Mouse (Mus musculus) liver, adult 2 months (tissue): ENCODE data around the gene Spred1. TPM values are rescaled to one million over a fixed set of nuclear protein-coding genes. Genes with fewer than 3 reads are reported as not detected.

Source experiments
- DNase-seq: peaks from one replicate; pipeline ENCODE4 v3.0.0-alpha.2; 2011; ENCODE audit warnings: low read depth, low spot score; ENCODE audit errors: extremely low read depth
- H3K27ac ChIP-seq: fragments of 200-500 bp; replicated peaks from 2 replicates; pipeline ENCODE4 v1.5.1; 2012; ENCODE audit warnings: low read depth, mild to moderate bottlenecking, control low read depth, inconsistent platforms, low read length; ENCODE audit not compliant: insufficient read depth
- H3K27me3 ChIP-seq: fragments of 200-500 bp; 2 replicates; pipeline ENCODE4 v1.6.1; 2012; ENCODE audit warnings: mild to moderate bottlenecking, moderate library complexity, low read length, inconsistent platforms; ENCODE audit not compliant: control insufficient read depth, insufficient read depth
- H3K36me3 ChIP-seq: fragments of 200-500 bp; 2 replicates; pipeline ENCODE4 v1.6.1; 2012; ENCODE audit warnings: low read length, inconsistent platforms; ENCODE audit not compliant: control insufficient read depth, insufficient read depth
- H3K4me1 ChIP-seq: fragments of 200-500 bp; 2 replicates; pipeline ENCODE4 v1.6.1; 2011; ENCODE audit warnings: low read length; ENCODE audit not compliant: control insufficient read depth, insufficient read depth
- H3K4me3 ChIP-seq: fragments of 200-500 bp; 2 replicates; pipeline ENCODE4 v1.5.1; 2011; ENCODE audit warnings: low read depth, mild to moderate bottlenecking, control low read depth, low read length, moderate library complexity; ENCODE audit not compliant: insufficient read depth
- H3K79me2 ChIP-seq: fragments of 200-500 bp; 2 replicates; pipeline ENCODE4 v1.6.1; 2012; ENCODE audit warnings: inconsistent platforms, mild to moderate bottlenecking, low read length, moderate library complexity; ENCODE audit not compliant: control insufficient read depth, insufficient read depth
- H3K9ac ChIP-seq: fragments of 200-500 bp; 2 replicates; pipeline ENCODE4 v1.6.1; 2012; ENCODE audit warnings: low read depth, mild to moderate bottlenecking, control low read depth, inconsistent platforms, low read length
- CTCF ChIP-seq: fragments of 200-500 bp; IDR thresholded peaks from 2 replicates; pipeline ENCODE4 v1.5.1; 2011; ENCODE audit warnings: low read depth, low read length, control low read depth
- POLR2A ChIP-seq: fragments of 200-500 bp; IDR thresholded peaks from 2 replicates; pipeline ENCODE4 v1.6.1; 2011; ENCODE audit warnings: low read length, control low read depth; ENCODE audit not compliant: insufficient read depth; ENCODE audit errors: extremely low read depth
- WGBS: fragments of 180-500 bp; shearing (Covaris S2); methylation state at CpG from one replicate; pipeline ENCODE4 v1.1.7; 2018; 5-methylcytosine and 5-hydroxymethylcytosine counted together
- polyA plus RNA-seq: library from polyadenylated mRNA; depleted of rRNA; stranded (reverse); fragments of >200 nt; gene quantifications from 2 replicates; pipeline ENCODE4 v1.2.3, GENCODE M21; 2012
- total RNA-seq: library from RNA; depleted of rRNA; stranded (reverse); fragments of >200 nt; gene quantifications from 2 replicates; pipeline ENCODE4 v1.2.3, GENCODE M21; 2014

Spred1 gene
- total and polyA plus RNA-seq, 2 experiments = 2.4 to 15.5 TPM

DNA sequence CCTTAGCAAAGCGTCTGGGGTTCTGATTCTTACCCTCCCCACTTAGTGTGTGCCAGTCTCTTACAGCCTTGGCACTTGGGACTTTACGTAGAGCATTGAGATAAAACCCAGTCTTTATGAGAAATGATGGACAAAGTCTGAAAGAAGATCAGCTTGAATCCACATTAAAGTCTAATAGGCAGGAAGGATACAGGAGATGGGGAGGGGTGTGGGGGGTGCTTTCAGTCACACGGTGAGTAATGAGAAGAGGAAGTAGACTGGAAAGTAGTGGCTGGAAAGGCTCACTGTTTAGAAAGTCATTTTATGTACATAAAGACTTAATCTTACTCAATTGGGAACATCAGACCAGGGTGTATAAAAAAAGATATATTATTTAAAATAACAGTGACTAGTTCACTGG lies 47.9 kb downstream of the Spred1 start:
- Histone ChIP-seq H3K79me2 (no peaks in the 10 kb centered on the region), H3K27ac (no peak overlapping the region), H3K4me3 (no peak overlapping the region), H3K9ac (no peak overlapping the region), H3K36me3 (peaks cover 15% of the 10 kb centered on the region), H3K4me1 (no peaks in the 10 kb centered on the region), H3K27me3 (no peaks in the 10 kb centered on the region)
- WGBS = 74% methylated on average over 3 of the region's 3 CpGs
- TF ChIP-seq CTCF (no peak), POLR2A (no peak)
- DNase-seq = no peak

DNA sequence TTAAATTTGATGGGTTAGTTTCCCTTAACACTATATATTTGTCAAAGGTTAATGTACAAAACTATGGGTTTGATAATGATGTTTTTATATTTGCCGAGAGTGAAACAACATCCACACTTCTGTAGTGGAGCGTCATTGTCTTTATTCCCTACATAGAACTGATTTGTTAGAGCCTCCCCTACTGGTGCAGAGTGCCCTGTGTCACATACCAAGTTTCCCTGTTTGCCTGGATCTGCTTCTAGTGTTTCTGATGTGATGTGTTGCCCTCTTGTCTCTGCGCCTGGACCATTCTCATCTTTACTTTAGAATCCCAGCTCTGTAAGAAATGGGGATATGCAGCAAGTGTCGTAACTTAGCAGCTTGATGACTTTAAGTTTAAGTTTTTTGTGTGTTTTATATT lies 51.8 kb downstream of the Spred1 start:
- Histone ChIP-seq H3K4me1 (no peaks in the 10 kb centered on the region), H3K79me2 (no peaks in the 10 kb centered on the region), H3K27ac (no peak overlapping the region), H3K27me3 (no peaks in the 10 kb centered on the region), H3K36me3 (peaks cover 14% of the 10 kb centered on the region), H3K9ac (no peak overlapping the region), H3K4me3 (no peak overlapping the region)
- TF ChIP-seq CTCF (no peak), POLR2A (no peak)
- 72% methylated on average over 4 of the region's 4 CpGs for WGBS
- peak; percentile 22 for DNase-seq

DNA sequence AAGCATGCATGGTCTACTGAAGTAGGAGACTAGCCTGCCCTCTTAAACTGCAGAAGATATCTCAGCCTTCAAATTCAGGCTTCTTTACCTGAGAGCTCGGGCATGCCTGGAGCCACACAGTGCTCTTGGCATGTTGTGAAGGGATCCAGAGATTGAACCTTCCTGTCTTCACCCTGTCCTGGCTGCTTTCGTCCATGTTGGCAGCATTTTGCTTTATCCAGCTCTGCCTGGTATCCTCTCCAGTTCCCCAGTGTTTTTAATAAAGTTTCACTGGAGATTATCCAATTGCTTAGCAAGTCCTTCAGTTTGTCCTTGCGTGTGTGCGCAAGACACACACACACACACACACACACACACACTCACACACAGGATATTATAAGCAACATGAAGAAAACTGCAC lies 54.9 kb downstream of the Spred1 start:
- Histone ChIP-seq H3K4me1 (no peaks in the 10 kb centered on the region), H3K27me3 (no peaks in the 10 kb centered on the region), H3K79me2 (no peaks in the 10 kb centered on the region), H3K9ac (no peak overlapping the region), H3K36me3 (peaks cover 12% of the 10 kb centered on the region), H3K4me3 (no peak overlapping the region), H3K27ac (no peak overlapping the region)
- DNase-seq = no peak
- 74% methylated on average over 4 of the region's 4 CpGs for WGBS
- no peak for TF ChIP-seq POLR2A
- no peak for TF ChIP-seq CTCF

DNA sequence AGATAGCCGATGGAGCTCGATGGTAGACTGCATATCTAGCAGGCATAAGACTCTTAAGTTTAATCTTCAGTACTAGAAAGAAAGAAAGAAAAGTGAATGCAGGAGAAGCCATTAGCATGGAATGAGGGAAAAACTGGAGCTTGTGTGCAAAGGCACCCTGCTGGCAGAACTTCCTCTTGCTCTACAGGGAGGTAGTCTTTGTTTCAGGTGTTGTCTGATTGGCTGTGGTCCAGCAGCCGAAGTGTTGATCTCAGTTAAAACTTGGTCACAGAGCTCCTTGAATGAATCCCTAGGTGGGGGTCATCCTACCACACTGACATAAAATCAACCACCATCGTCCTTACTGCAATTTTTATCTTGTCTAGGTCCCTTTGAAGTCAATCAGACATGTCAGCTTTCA lies 55.8 kb downstream of the Spred1 start:
- H3K27me3 ChIP-seq = no peaks in the 10 kb centered on the region
- H3K36me3 ChIP-seq = peaks cover 9% of the 10 kb centered on the region
- H3K27ac ChIP-seq = no peak overlapping the region
- 73% methylated on average over 4 of the region's 4 CpGs for WGBS
- no peak for DNase-seq
- H3K9ac ChIP-seq = no peak overlapping the region
- no peaks in the 10 kb centered on the region for H3K79me2 ChIP-seq
- no peak overlapping the region for H3K4me3 ChIP-seq
- TF ChIP-seq CTCF (no peak), POLR2A (no peak)
- H3K4me1 ChIP-seq = no peaks in the 10 kb centered on the region

DNA sequence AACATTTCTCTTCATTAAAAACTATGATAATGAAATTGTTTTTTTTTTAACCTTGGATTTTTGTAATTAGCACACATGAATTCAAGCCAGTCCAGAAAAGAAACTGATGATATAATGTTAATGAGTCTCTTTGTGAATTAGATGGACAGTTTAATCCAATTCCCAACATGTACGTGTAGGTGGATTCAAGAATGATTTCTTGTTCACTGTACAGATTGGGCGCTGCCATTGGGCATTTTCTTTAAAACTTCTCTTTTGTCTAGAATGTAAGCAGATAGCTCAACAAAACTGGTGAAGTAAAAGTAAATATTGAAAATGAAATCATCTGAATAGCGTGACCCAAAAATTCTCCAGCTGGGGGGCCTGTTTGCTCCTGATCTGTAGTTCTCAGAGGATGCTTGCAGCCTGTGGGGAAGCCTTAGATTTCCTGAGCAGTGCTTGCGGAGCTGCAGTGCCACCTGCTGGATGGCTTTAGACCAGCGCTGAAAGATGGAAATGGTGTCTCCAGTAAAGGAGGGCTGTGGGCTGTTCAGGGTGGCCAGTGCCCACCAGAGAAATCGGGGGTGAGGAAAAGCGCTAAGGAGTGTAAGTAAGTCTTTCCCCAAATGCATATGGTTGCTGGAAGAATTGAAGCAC lies 59.2 kb downstream of the Spred1 start:
- DNase-seq = peak; percentile 48
- 43% methylated on average over 7 of the region's 7 CpGs for WGBS
- no peaks in the 10 kb centered on the region for H3K27me3 ChIP-seq

DNA sequence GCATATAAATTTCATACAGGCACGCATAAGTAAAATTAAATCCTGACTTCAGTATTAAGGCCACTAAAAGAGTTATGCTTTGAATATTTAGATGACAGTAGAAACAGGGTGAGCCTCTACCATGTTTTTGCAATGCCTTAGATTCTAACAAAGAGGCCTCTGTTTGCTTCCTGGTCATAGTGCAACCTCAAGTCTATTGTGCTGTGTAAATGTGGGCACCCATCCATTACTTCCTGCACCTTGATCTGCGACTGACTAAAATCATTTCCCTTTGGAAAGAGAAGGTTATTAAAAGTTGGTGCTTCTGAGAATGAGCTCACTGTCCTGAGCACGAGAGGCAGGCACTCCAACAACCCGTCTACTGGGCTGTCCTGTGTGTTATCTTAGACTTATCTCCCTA lies 64.4 kb downstream of the Spred1 start:
- Histone ChIP-seq H3K27ac (no peak overlapping the region), H3K9ac (no peak overlapping the region), H3K4me3 (no peak overlapping the region), H3K27me3 (no peaks in the 10 kb centered on the region), H3K4me1 (no peaks in the 10 kb centered on the region), H3K36me3 (peaks cover 2% of the 10 kb centered on the region; the same call in 1 of the 2 replicates), H3K79me2 (no peaks in the 10 kb centered on the region)
- TF ChIP-seq CTCF = no peak
- no peak for TF ChIP-seq POLR2A
- DNase-seq = peak; percentile 34
- WGBS = 63% methylated on average over 4 of the region's 4 CpGs

More for the DNA sequence above, 59.2 kb downstream of the Spred1 start:
- H3K79me2 ChIP-seq = no peaks in the 10 kb centered on the region
- H3K4me1 ChIP-seq = no peaks in the 10 kb centered on the region
- no peak overlapping the region for H3K4me3 ChIP-seq
- no peak overlapping the region for H3K9ac ChIP-seq
- no peak overlapping the region for H3K27ac ChIP-seq
- H3K36me3 ChIP-seq = peaks cover 6% of the 10 kb centered on the region
- no peak for TF ChIP-seq POLR2A
- peak; percentile 98 for TF ChIP-seq CTCF
